Mouse (Mus musculus): Measurements from ENCODE around the gene Lamtor3. TPM values are rescaled to one million over a fixed set of nuclear protein-coding genes. Genes with fewer than 3 reads are reported as not detected.

Gene Lamtor3
- polyA plus RNA-seq (2016; fragmentation: Nextera tagmentation; extraction: Ambion mirVana) = 91.6 and 91.8 TPM in 2 replicates

DNA sequence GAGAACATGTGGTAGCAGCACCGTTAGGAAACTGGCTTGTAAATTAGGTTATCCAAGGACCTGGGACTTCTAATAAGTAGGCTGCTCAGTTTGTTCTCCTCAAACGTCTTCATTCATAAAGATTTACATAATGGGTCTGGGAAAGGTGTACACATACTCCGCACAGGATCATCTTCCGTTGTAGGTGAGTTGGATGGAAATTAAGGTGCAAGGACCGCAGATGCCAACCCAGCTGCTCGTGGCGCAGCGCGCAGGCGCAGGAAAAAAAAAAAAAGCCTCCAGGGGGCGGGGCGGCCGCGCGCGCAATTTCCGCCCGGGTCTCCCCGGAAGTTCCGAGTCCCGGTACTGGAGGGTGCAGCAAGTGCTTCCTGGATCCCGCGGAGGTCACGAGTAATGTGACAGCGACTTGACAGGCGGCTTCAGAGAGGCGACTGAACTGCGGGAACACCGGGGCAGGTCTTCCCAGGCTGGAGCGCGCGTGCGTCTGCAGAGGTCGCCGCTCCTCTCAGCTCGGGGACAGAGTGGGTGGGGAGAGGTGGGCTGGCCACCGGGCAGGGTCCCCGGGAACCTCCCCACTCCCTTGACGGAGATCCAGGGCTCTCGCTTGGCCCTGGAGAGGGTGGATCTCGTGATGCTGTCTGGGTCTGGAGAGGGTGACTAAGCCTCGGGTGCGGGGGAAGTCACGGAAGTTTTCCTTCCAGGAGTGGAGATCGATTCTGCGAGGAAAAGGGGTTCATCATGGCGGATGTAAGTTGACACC, at the start of gene Lamtor3:
Gene Lamtor3, plus strand, starts transcription at position 335 of the 760 bp plus-strand sequence.
- H3K9me3 ChIP-seq (replicated peaks) = no peaks in the 10 kb centered on the region
- WGBS = under 1% methylated on average over 46 of the region's 47 CpGs
- peak; percentile 90 for DNase-seq (ENCODE audit: low spot score)
- peak within 1 kb of the TSS; percentile 86 for H3K4me3 ChIP-seq
- H3K36me3 ChIP-seq = peaks cover 14% of the 10 kb centered on the region
- H3K4me1 ChIP-seq = peaks cover 24% of the 10 kb centered on the region
- no peaks in the 10 kb centered on the region for H3K27me3 ChIP-seq (ENCODE audit: low read depth, poor library complexity, severe bottlenecking)
- peak within 1 kb of the TSS; percentile 88 for H3K27ac ChIP-seq (replicated peaks)

DNA sequence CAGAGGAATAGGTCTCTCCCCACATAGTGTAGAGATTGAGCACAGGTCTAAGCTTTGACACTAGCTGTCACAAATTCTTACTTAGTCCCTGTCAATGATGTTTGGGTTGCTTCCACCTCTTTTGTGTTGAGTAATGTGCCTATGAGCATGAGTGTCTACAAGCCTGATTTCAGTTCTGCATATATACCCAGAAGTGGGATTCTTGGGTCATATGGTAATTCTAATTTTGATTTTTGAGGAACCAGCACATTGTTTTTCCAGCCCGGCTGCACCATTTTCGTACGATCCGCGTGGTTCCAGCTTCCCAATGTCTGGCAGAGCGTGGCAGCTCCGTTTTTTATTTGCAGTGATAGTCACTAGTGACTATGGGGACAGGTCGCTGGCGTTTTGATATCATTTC, 48.9 kb upstream of the Lamtor3 start:
- Histone ChIP-seq H3K27me3 (ENCODE audit: low read depth, poor library complexity, severe bottlenecking) (no peaks in the 10 kb centered on the region), H3K27ac (replicated peaks) (no peak overlapping the region), H3K36me3 (peaks cover 12% of the 10 kb centered on the region), H3K9me3 (replicated peaks) (no peaks in the 10 kb centered on the region), H3K4me3 (no peak overlapping the region), H3K4me1 (peaks cover 28% of the 10 kb centered on the region)
- DNase-seq (ENCODE audit: low spot score) = no peak
- WGBS = 92% methylated on average over 9 of the region's 9 CpGs

DNA sequence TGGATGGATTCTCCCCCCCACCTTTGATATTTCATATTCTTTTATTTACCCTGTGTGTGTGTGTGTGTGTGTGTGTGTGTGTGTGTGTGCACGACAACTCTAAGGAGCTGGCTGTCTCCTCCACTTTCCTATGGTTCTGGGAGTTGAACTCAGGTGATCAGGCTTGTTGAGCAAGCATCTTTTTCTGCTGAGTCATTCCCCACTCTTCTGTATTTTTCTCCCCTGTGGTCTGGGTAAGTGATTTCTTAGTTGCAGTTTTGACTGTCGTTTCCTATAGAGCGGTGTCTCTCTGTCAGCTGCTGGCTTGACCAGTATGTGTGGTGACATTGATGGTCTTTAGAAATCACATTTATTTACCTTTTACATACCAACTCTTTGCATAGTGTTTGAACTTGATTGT, 39.0 kb upstream of the Lamtor3 start:
- Histone ChIP-seq H3K27ac (replicated peaks) (no peak overlapping the region), H3K4me3 (no peak overlapping the region), H3K27me3 (ENCODE audit: low read depth, poor library complexity, severe bottlenecking) (no peaks in the 10 kb centered on the region), H3K36me3 (peaks cover 17% of the 10 kb centered on the region), H3K4me1 (no peaks in the 10 kb centered on the region), H3K9me3 (replicated peaks) (no peaks in the 10 kb centered on the region)
- no peak for DNase-seq (ENCODE audit: low spot score)
- WGBS = 91% methylated on average over 3 of the region's 3 CpGs

DNA sequence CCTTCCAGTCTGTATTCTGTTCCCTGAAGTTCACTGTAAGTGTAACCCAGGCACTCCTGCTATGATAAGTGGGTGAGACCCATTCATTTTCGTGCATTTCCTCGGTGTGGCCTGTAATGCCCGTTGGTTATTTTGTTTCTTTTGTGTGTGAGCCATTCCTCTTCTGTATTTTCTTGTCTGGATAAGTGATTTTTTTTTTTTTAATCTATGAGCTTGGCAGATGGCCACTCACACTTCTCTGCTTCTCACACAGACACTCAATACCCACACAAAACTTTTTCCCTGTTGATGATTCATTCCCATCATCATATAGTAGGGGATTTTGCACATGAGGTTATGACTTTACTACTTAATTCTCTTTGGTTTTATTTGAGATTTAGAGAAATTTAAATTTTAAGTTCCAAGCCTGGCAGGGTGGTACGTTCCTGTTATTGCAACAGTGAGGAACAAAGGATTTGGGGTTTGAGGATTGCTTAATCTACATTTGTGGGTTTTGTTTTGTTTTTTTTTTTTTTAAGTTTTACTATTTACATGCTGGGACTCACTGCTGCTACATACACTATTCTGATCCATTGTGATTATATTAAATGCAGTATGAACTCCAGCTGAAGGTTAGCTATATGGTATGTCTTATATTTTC, 38.1 kb upstream of the Lamtor3 start:
- no peaks in the 10 kb centered on the region for H3K4me1 ChIP-seq
- H3K9me3 ChIP-seq (replicated peaks) = no peaks in the 10 kb centered on the region
- H3K4me3 ChIP-seq = no peak overlapping the region
- H3K27ac ChIP-seq (replicated peaks) = no peak overlapping the region
- 90% methylated on average over 4 of the region's 4 CpGs for WGBS
- DNase-seq (ENCODE audit: low spot score) = no peak
- peaks cover 17% of the 10 kb centered on the region for H3K36me3 ChIP-seq
- no peaks in the 10 kb centered on the region for H3K27me3 ChIP-seq (ENCODE audit: low read depth, poor library complexity, severe bottlenecking)

DNA sequence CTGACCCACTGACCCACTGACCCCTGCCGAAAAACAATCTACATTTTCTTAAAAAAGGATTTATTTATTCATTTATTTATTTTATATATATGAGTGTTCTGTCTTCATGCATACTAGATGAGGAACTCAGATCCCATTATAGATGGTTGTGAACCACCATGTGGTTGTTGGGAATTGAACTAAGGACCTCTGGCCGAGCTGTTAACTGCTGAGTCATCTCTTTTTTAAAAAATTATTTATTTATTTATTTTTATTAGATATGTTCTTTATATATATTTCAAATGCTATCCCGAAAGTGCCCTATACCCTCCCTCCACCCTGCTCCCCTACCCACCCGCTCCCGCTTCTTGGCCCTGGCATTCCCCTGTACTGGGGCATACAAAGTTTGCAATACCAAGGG, 37.2 kb upstream of the Lamtor3 start:
- H3K27ac ChIP-seq (replicated peaks) = no peak overlapping the region
- H3K9me3 ChIP-seq (replicated peaks) = no peaks in the 10 kb centered on the region
- WGBS = 93% methylated on average over 5 of the region's 5 CpGs
- no peaks in the 10 kb centered on the region for H3K4me1 ChIP-seq
- H3K4me3 ChIP-seq = no peak overlapping the region
- DNase-seq (ENCODE audit: low spot score) = no peak
- no peaks in the 10 kb centered on the region for H3K27me3 ChIP-seq (ENCODE audit: low read depth, poor library complexity, severe bottlenecking)
- H3K36me3 ChIP-seq = peaks cover 14% of the 10 kb centered on the region

DNA sequence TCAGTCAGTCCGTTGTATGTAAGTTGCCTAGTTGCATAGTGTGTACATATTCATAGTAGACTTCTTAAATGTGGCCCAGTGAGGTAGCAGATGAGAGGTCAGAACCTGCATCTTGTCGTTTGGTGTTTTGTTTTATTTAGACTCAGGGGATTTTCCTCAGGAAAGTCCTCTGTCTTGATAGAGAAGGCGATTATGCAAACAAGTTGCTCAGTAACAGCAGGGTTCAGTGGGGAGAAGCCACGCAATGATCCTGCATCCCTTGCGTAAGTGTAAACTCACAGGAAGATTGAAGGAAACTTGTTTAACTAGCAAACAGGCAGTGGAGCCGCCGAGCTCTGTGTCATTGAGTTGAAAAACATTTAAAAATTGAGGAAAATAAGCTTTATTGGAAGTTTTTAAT, 30.3 kb upstream of the Lamtor3 start:
- H3K4me3 ChIP-seq = no peak overlapping the region
- no peak for DNase-seq (ENCODE audit: low spot score)
- WGBS = 68% methylated on average over 7 of the region's 7 CpGs
- no peaks in the 10 kb centered on the region for H3K27me3 ChIP-seq (ENCODE audit: low read depth, poor library complexity, severe bottlenecking)
- H3K4me1 ChIP-seq = 0 out of 2 replicates have a peak, but pooled peaks cover 2% of the 10 kb centered on the region
- no peak overlapping the region for H3K27ac ChIP-seq (replicated peaks)
- H3K9me3 ChIP-seq (replicated peaks) = no peaks in the 10 kb centered on the region
- H3K36me3 ChIP-seq = peaks cover 18% of the 10 kb centered on the region

DNA sequence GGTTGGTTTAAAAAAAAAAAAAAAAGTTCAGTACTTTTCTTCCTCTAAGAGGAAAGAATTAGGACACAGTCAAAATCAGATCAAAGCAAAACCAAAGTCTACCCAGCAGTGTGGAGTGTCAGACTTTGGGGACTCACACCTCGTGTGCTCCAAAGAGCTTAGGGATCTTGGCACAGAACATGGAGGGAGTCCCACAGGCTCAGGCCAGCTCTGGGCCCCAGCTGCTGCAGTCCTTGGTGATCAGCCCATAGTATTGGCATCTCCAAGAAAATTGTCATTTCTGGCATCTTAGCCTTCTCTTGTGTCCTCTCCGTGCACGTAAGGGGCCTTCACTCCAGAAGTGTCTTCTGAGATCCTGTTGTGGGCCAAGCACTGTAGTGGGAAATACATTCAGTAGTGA, 27.2 kb upstream of the Lamtor3 start:
- H3K27me3 ChIP-seq (ENCODE audit: low read depth, poor library complexity, severe bottlenecking) = no peaks in the 10 kb centered on the region
- no peaks in the 10 kb centered on the region; the same call in 1 of the 2 replicates for H3K9me3 ChIP-seq (replicated peaks)
- no peak for DNase-seq (ENCODE audit: low spot score)
- peaks cover 36% of the 10 kb centered on the region for H3K36me3 ChIP-seq
- H3K4me3 ChIP-seq = no peak overlapping the region
- no peak overlapping the region for H3K27ac ChIP-seq (replicated peaks)
- WGBS = 72% methylated on average over 3 of the region's 3 CpGs
- 0 out of 2 replicates have a peak, but pooled peaks cover 2% of the 10 kb centered on the region for H3K4me1 ChIP-seq

DNA sequence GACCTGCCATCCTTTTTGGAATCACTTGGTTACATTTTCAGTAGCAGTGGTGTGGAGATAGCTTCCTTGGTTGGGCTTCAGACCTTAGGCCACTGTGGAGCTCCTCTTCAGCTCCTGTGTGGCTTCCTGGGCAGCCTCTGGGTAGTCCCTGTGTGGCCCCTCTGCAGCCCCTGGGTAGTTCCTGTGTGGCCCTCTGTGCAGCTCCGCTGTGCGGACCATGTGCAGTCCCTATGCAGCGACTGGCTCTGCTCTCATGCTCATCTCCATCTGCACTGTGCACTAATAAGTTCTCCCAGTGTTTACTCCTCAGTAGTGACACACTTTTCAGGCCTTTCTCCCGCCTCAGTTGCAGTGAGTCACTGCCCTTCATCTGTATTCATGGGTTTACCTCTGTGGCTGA, 26.2 kb upstream of the Lamtor3 start:
- Histone ChIP-seq H3K4me1 (0 out of 2 replicates have a peak, but pooled peaks cover 2% of the 10 kb centered on the region), H3K36me3 (peaks cover 37% of the 10 kb centered on the region), H3K27me3 (ENCODE audit: low read depth, poor library complexity, severe bottlenecking) (no peaks in the 10 kb centered on the region), H3K27ac (replicated peaks) (no peak overlapping the region), H3K9me3 (replicated peaks) (no peaks in the 10 kb centered on the region; the same call in 1 of the 2 replicates), H3K4me3 (no peak overlapping the region)
- 93% methylated on average over 4 of the region's 4 CpGs for WGBS
- no peak for DNase-seq (ENCODE audit: low spot score)

DNA sequence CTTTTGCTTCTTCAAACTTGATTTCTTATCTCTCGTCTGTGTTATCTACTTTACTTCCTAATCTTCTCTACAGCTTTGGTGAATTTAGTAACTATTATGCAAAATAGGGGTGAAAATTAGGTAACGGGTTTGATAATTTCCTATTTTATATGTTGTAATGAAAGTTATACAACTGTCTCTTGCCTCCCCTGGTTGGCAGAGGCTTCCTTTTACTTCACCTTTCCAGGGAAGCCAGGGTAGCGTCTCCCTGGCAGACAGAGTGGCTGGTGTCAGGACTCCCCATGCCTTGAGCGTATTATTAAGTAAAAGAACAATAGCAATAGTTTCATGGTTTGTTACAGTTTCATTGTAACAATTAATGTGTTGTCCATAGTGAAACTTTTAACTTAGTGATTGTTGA, 24.5 kb upstream of the Lamtor3 start:
- WGBS = 83% methylated on average over 4 of the region's 4 CpGs
- no peak for DNase-seq (ENCODE audit: low spot score)
- Histone ChIP-seq H3K9me3 (replicated peaks) (no peaks in the 10 kb centered on the region; the same call in 1 of the 2 replicates), H3K4me3 (no peak overlapping the region), H3K4me1 (0 out of 2 replicates have a peak, but pooled peaks cover 2% of the 10 kb centered on the region), H3K27me3 (ENCODE audit: low read depth, poor library complexity, severe bottlenecking) (no peaks in the 10 kb centered on the region), H3K36me3 (peaks cover 43% of the 10 kb centered on the region), H3K27ac (replicated peaks) (no peak overlapping the region)

DNA sequence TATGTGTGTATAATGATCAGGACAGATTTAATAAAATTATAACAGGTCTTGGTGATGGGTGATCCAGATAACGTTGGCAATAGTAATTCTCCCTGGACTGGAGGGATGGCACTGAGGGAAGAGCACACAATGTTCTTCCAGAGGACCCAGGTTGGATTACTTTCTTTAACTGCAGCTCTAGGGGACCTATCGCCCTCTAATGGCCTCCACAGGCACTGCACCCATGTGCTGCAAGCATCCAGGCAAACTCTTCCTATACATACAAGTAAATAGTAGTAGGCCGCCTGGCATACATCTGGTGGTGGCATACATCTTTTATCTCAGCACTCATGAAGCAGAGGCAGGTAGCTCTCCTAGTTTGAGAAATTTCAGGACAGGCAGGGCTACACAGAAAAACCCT, 23.1 kb upstream of the Lamtor3 start:
- Histone ChIP-seq H3K27ac (replicated peaks) (no peak overlapping the region), H3K36me3 (peaks cover 32% of the 10 kb centered on the region), H3K9me3 (replicated peaks) (no peaks in the 10 kb centered on the region; the same call in 1 of the 2 replicates), H3K4me1 (0 out of 2 replicates have a peak, but pooled peaks cover 2% of the 10 kb centered on the region), H3K27me3 (ENCODE audit: low read depth, poor library complexity, severe bottlenecking) (no peaks in the 10 kb centered on the region), H3K4me3 (no peak overlapping the region)
- 89% methylated on average over 3 of the region's 3 CpGs for WGBS
- DNase-seq (ENCODE audit: low spot score) = no peak

DNA sequence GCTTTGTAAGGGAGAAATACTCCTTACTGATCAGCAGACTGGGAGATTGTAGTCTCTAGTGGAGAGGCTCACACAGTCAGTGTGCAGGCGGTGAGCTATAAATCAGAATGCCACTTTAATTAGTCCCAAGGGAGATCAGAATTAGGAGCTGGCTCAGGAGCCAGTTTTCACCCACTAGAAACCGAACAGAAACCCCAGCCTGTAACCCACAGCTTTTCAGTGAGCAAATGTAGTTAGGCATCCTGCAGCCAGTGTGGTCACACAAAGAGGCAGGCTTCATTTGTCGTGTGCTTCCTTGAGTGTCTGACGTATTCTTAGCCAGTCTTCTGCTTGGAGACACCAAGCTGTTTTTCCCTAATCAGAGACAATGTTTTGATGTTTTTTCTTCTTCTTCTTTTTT, 21.9 kb upstream of the Lamtor3 start:
- 91% methylated on average over 4 of the region's 4 CpGs for WGBS
- Histone ChIP-seq H3K27me3 (ENCODE audit: low read depth, poor library complexity, severe bottlenecking) (no peaks in the 10 kb centered on the region), H3K4me3 (no peak overlapping the region), H3K27ac (replicated peaks) (no peak overlapping the region), H3K9me3 (replicated peaks) (no peaks in the 10 kb centered on the region; the same call in 1 of the 2 replicates), H3K4me1 (0 out of 2 replicates have a peak, but pooled peaks cover 2% of the 10 kb centered on the region), H3K36me3 (peaks cover 32% of the 10 kb centered on the region)
- no peak for DNase-seq (ENCODE audit: low spot score)

DNA sequence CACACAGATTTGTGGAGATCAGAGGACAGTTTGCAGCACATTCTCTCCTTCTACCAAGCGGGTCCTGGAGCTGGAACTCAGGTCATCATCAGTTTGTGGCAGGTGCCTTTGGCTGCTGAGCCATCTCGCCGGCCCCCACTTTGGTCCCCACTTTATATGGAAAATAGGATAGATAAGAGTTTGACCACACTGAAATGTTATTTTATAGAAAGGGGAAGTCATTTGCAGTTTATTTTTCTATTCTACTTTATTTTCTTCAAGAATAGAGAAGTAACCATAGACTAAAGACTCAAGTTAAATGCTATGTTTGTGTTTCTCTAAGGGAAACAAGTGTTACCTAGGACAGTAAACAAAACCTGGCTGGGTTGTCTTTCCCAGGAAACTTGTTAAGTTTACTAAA, 21.4 kb upstream of the Lamtor3 start:
- Histone ChIP-seq H3K4me3 (no peak overlapping the region), H3K27me3 (ENCODE audit: low read depth, poor library complexity, severe bottlenecking) (no peaks in the 10 kb centered on the region), H3K36me3 (peaks cover 32% of the 10 kb centered on the region), H3K9me3 (replicated peaks) (no peaks in the 10 kb centered on the region; the same call in 1 of the 2 replicates), H3K4me1 (no peaks in the 10 kb centered on the region), H3K27ac (replicated peaks) (no peak overlapping the region)
- DNase-seq (ENCODE audit: low spot score) = no peak
- WGBS = 93% methylated on average over 3 of the region's 3 CpGs

DNA sequence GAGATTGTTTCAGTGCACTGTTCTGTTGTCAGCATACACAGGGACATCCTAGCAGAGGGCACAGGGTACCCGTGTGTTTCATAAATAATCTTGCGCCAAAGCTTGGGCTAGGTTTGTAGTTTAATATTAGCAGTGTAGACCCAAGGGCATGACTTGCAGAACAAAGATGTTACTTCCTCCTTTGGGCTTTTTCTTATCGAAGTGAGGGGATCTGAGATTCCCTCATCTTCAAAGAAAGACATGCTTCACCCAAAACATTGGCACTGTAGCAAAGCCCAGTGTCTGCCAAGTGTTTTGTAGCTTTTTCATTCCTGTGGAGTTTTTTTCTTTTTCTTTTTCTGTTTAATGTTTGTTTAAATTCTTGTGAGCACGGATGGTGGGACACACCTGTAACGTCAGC, 20.6 kb upstream of the Lamtor3 start:
- 93% methylated on average over 5 of the region's 5 CpGs for WGBS
- peaks cover 34% of the 10 kb centered on the region for H3K36me3 ChIP-seq
- DNase-seq (ENCODE audit: low spot score) = no peak

More for the DNA sequence above, 20.6 kb upstream of the Lamtor3 start:
- no peaks in the 10 kb centered on the region for H3K27me3 ChIP-seq (ENCODE audit: low read depth, poor library complexity, severe bottlenecking)
- H3K27ac ChIP-seq (replicated peaks) = no peak overlapping the region
- H3K4me1 ChIP-seq = no peaks in the 10 kb centered on the region
- no peaks in the 10 kb centered on the region; the same call in 1 of the 2 replicates for H3K9me3 ChIP-seq (replicated peaks)
- H3K4me3 ChIP-seq = no peak overlapping the region
